Mouse (Mus musculus) ES-E14 (cell line): ENCODE measurements around the gene Gnb3. TPM values are rescaled to one million over a fixed set of nuclear protein-coding genes. Genes with fewer than 3 reads are reported as not detected.
A peak's percentile ranks its signal among the peaks of the same experiment; 100 is the strongest.
"Not testable (repeated sequence)": the region's sequence is repeated elsewhere in the genome, so short reads cannot be mapped to it uniquely, and the experiment has no call there.

Experiments
- DNase-seq: peaks from one replicate; pipeline ENCODE4 v3.0.0-alpha.2; 2013; ENCODE audit warnings: low read depth, low spot score
- H3K27ac ChIP-seq: 2 replicates; pipeline ENCODE4 v1.5.1; 2012; ENCODE audit warnings: low read depth, mild to moderate bottlenecking, low read length, moderate library complexity, mixed read lengths; ENCODE audit not compliant: poor library complexity, insufficient read depth, severe bottlenecking
- H3K36me3 ChIP-seq: 2 replicates; pipeline ENCODE4 v1.6.1; 2012; ENCODE audit warnings: mild to moderate bottlenecking, low read length, moderate library complexity, mixed read lengths; ENCODE audit not compliant: control insufficient read depth, poor library complexity, insufficient read depth, severe bottlenecking
- H3K4me1 ChIP-seq, 2 experiments: fragments of 150-350 bp in 1 of 2; sonication (generic) in 1 of 2; 2 replicates each; pipeline ENCODE4 v1.6.1; 2012; ENCODE audit warnings: low read length in 2 of 2, mild to moderate bottlenecking in 1 of 2, mixed read lengths in 1 of 2; ENCODE audit not compliant: control insufficient read depth in 2 of 2, insufficient read depth in 2 of 2, poor library complexity in 1 of 2
- H3K4me3 ChIP-seq, 2 experiments: fragments of 150-350 bp in 1 of 2; sonication (generic) in 1 of 2; 2 replicates each; pipeline ENCODE4 v1.5.1; 2012; ENCODE audit warnings: low read length in 2 of 2, low read depth in 1 of 2, mild to moderate bottlenecking in 1 of 2, mixed read lengths in 1 of 2; ENCODE audit not compliant: insufficient read depth in 1 of 2, poor library complexity in 1 of 2, severe bottlenecking in 1 of 2
- H3K9ac ChIP-seq: 2 replicates; pipeline ENCODE4 v1.6.1; 2012; ENCODE audit warnings: low read depth, mild to moderate bottlenecking, low read length, mixed read lengths; ENCODE audit not compliant: poor library complexity, insufficient read depth, severe bottlenecking
- H3K9me3 ChIP-seq: fragments of 150-350 bp; sonication (generic); 2 replicates; pipeline ENCODE4 v1.6.1; 2012; ENCODE audit warnings: low read depth, mild to moderate bottlenecking, low read length; ENCODE audit not compliant: control insufficient read depth, insufficient read depth
- CHD2 ChIP-seq: IDR thresholded peaks from 2 replicates; pipeline ENCODE4 v1.6.1; 2014; ENCODE audit warnings: mild to moderate bottlenecking, low read depth, low read length, inconsistent platforms
- HCFC1 ChIP-seq: IDR thresholded peaks from 2 replicates; pipeline ENCODE4 v1.6.1; 2012; ENCODE audit warnings: low read length, inconsistent platforms, borderline replicate concordance; ENCODE audit not compliant: insufficient read depth
- MAFK ChIP-seq: IDR thresholded peaks from 2 replicates; pipeline ENCODE4 v1.6.1; 2014; ENCODE audit warnings: mild to moderate bottlenecking, low read depth, low read length, inconsistent platforms; ENCODE audit not compliant: insufficient read depth
- ZC3H11A ChIP-seq: IDR thresholded peaks from 2 replicates; pipeline ENCODE4 v1.6.1; 2012; ENCODE audit warnings: low read depth, mild to moderate bottlenecking, inconsistent platforms, low read length, borderline replicate concordance
- ZNF384 ChIP-seq: IDR thresholded peaks from 2 replicates; pipeline ENCODE4 v1.6.1; 2012; ENCODE audit warnings: low read depth, low read length, inconsistent platforms
- in situ Hi-C, 2 experiments: fragments of 600-800 bp; cut with MboI; formaldehyde crosslinking; loops; one replicate each; pipeline ENCODE4 v1.15.1; 2025; ENCODE audit warnings: low sequenced_read_pairs in 2 of 2, inconsistent platforms in 1 of 2; ENCODE audit not compliant: unreplicated experiment in 2 of 2
- total RNA-seq: library from RNA; depleted of rRNA; stranded (reverse); fragments of 300-350 nt; gene quantifications from 2 replicates; pipeline ENCODE4 v1.2.3, GENCODE M21; 2012

The Gnb3 gene
- total RNA-seq, 1 experiment, result not detected

GRCm38 (mm10) chr6:124836411-124836810 is 3.7 kb downstream of the Gnb3 start:
- Histone ChIP-seq H3K36me3 (peaks cover 26% of the 10 kb centered on the region), H3K27ac (no peak overlapping the region), H3K9ac (no peak overlapping the region), H3K4me3 (no peak overlapping the region), H3K4me1 (peaks cover 0 to 10% of the 10 kb centered on the region in 2 experiments; a peak in 1 of 4 replicates), H3K9me3 (no peaks in the 10 kb centered on the region)
- no peak for DNase-seq
- in situ Hi-C loops, result no loop called here
- TF ChIP-seq MAFK (no peak), HCFC1 (no peak), ZNF384 (no peak), ZC3H11A (no peak)

- H3K4me3 ChIP-seq, result no peak overlapping the region
- no peak overlapping the region for H3K27ac ChIP-seq
- TF ChIP-seq HCFC1 (no peak), CHD2 (no peak)
- peaks cover 0 to 10% of the 10 kb centered on the region in 2 experiments; a peak in 1 of 4 replicates for H3K4me1 ChIP-seq
- no peaks in the 10 kb centered on the region for H3K9me3 ChIP-seq
- peaks cover 28% of the 10 kb centered on the region for H3K36me3 ChIP-seq
- DNase-seq, result no peak
- in situ Hi-C loops, result no loop called here
- no peak overlapping the region for H3K9ac ChIP-seq
Observed at GRCm38 (mm10) chr6:124835531-124835930, 4.5 kb downstream of the Gnb3 start.

GRCm38 (mm10) chr6:124834512-124835081 is 5.5 kb downstream of the Gnb3 start:
- in situ Hi-C loops, result no loop called here
- no peak for DNase-seq
- no peak for TF ChIP-seq MAFK
- Histone ChIP-seq H3K9ac (no peak overlapping the region), H3K4me3 (no peak overlapping the region), H3K9me3 (no peaks in the 10 kb centered on the region), H3K36me3 (peaks cover 28% of the 10 kb centered on the region), H3K4me1 (peaks cover 0 to 10% of the 10 kb centered on the region in 2 experiments; a peak in 1 of 4 replicates), H3K27ac (no peak overlapping the region)

- in situ Hi-C loops, result no loop called here
- peaks cover 28% of the 10 kb centered on the region for H3K36me3 ChIP-seq
- peak overlapping the region; percentile 14 to 31; a peak in 3 of 4 replicates for H3K4me3 ChIP-seq
- H3K27ac ChIP-seq, result no peak overlapping the region; the same call in 1 of the 2 replicates
- H3K4me1 ChIP-seq, result peaks cover 2 to 12% of the 10 kb centered on the region in 2 experiments; a peak in 2 of 4 replicates
- peak; percentile 59 for DNase-seq
- peak overlapping the region; percentile 21; the same call in 1 of the 2 replicates for H3K9ac ChIP-seq
- no peaks in the 10 kb centered on the region for H3K9me3 ChIP-seq
- TF ChIP-seq HCFC1, result no peak
Observed at GRCm38 (mm10) chr6:124831649-124832048, 8.4 kb downstream of the Gnb3 start.

- H3K9me3 ChIP-seq, in situ Hi-C loops, DNase-seq, H3K27ac ChIP-seq: not testable (repeated sequence)
- Histone ChIP-seq H3K4me1 (peaks cover 2 to 12% of the 10 kb centered on the region in 2 experiments; a peak in 2 of 4 replicates), H3K4me3 (peak overlapping the region; percentile 19 to 31; a peak in 2 of 4 replicates), H3K36me3 (peaks cover 29% of the 10 kb centered on the region), H3K9ac (peak overlapping the region; percentile 40; the same call in 1 of the 2 replicates)
Observed at GRCm38 (mm10) chr6:124831199-124831598, 8.9 kb downstream of the Gnb3 start.
